Mouse (Mus musculus): ENCODE measurements around the gene Gm6525. TPM values are rescaled to one million over a fixed set of nuclear protein-coding genes. Genes with fewer than 3 reads are reported as not detected.

The Gm6525 gene
- polyA plus RNA-seq, 1 experiment from 2014 or later = 0.76 TPM

DNA sequence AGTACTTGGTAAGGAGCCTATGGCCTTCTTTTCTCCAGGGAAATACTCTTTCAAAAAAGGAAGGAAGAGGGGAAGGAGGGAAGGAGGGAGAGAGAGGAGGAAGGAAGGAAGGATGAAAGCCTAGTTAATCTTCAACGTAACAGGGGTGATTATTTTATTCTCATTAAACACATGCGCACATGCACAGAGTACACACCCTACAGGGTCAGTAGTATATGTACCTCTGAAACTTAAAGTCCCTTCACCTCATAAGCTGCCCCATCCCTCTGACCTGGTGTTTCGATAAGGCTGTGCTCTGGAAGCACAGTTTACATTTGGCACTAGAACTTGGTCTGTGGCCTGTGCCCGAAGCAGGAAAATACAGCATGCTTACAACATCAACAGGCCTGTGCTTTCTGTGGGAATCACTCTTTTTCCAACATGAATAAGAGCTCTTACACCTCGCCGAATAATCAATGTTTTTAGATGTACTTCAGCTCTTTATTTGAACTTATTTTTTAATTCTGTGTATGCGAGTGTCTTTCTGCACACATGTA is 37.5 kb downstream of the Gm6525 start:
- ATAC-seq (ENCODE audit: insufficient read depth, low FRiP score, low TSS enrichment) (no peak), DNase-seq (ENCODE audit: low spot score) (no peak)
- Histone ChIP-seq H3K4me2 (ENCODE audit: low read depth) (no peak overlapping the region), H3K9ac (ENCODE audit: low read length) (no peak overlapping the region), H3K36me3 (ENCODE audit: control insufficient read depth, insufficient read depth, low read length) (peaks cover 5% of the 10 kb centered on the region), H3K4me3 (ENCODE audit: low read depth, low read length) (no peak overlapping the region), H3K27me3 (ENCODE audit: control insufficient read depth, insufficient read depth, low read length) (no peaks in the 10 kb centered on the region), H3K27ac (ENCODE audit: low read depth, low read length) (no peak overlapping the region), H3K4me1 (ENCODE audit: control insufficient read depth, insufficient read depth, low read length) (no peaks in the 10 kb centered on the region; the same call in 1 of the 2 replicates), H3K9me3 (ENCODE audit: control insufficient read depth, low read length) (no peaks in the 10 kb centered on the region)
- 78% methylated on average over 7 of the region's 7 CpGs for WGBS

- ATAC-seq (ENCODE audit: insufficient read depth, low FRiP score, low TSS enrichment) (no peak), DNase-seq (ENCODE audit: low spot score) (no peak)
- Histone ChIP-seq H3K4me3 (ENCODE audit: low read depth, low read length) (no peak overlapping the region), H3K4me1 (ENCODE audit: control insufficient read depth, insufficient read depth, low read length) (peaks cover 17% of the 10 kb centered on the region), H3K27me3 (ENCODE audit: control insufficient read depth, insufficient read depth, low read length) (no peaks in the 10 kb centered on the region), H3K4me2 (ENCODE audit: low read depth) (no peak overlapping the region), H3K27ac (ENCODE audit: low read depth, low read length) (no peak overlapping the region), H3K9me3 (ENCODE audit: control insufficient read depth, low read length) (no peaks in the 10 kb centered on the region), H3K36me3 (ENCODE audit: control insufficient read depth, insufficient read depth, low read length) (peaks cover 2% of the 10 kb centered on the region; the same call in 1 of the 2 replicates), H3K9ac (ENCODE audit: low read length) (no peak overlapping the region)
- 85% methylated on average over 6 of the region's 6 CpGs for WGBS
These were observed 40.6 kb downstream of the Gm6525 start for GRCm38 (mm10) chr3:84214501-84214900.

GRCm38 (mm10) chr3:84215253-84215652 is 41.3 kb downstream of the Gm6525 start:
- no peaks in the 10 kb centered on the region for H3K9me3 ChIP-seq (ENCODE audit: control insufficient read depth, low read length)
- no peaks in the 10 kb centered on the region for H3K27me3 ChIP-seq (ENCODE audit: control insufficient read depth, insufficient read depth, low read length)
- no peak overlapping the region for H3K4me3 ChIP-seq (ENCODE audit: low read depth, low read length)
- H3K9ac ChIP-seq (ENCODE audit: low read length) = no peak overlapping the region
- H3K36me3 ChIP-seq (ENCODE audit: control insufficient read depth, insufficient read depth, low read length) = no peaks in the 10 kb centered on the region
- ATAC-seq (ENCODE audit: insufficient read depth, low FRiP score, low TSS enrichment) (peak; percentile 35; the same call in 1 of the 2 replicates), DNase-seq (ENCODE audit: low spot score) (no peak)
- peaks cover 18% of the 10 kb centered on the region for H3K4me1 ChIP-seq (ENCODE audit: control insufficient read depth, insufficient read depth, low read length)
- WGBS = 58% methylated on average over 9 of the region's 9 CpGs
- no peak overlapping the region for H3K27ac ChIP-seq (ENCODE audit: low read depth, low read length)
- H3K4me2 ChIP-seq (ENCODE audit: low read depth) = no peak overlapping the region

DNA sequence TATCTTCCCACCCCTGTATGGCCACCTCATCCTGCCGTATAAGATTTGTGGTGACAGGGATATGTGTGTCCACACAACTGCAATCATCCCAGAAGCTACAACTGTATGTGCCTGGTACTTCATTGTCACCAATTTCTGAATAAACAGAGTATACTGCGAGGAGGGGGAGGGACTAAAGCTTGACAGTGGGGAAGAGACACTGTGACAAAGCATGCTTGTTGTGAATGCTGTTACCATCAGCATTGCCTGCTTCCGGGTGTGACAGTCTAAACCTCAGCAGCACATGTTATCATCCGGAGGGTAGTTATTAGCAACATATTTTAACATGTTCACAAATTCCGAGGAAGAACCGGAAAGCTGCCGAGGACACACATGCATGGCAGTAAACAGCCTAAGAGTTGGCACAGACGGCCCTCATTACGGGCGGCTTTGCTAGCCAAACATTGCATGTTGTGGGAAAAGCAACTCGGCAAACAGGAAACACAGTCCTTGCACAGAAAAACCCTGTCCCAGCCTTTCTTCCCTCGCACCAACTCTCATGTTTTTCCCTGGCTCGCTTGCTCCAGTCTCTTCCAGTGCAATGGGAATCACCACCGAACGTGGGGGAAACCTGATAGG is 41.9 kb downstream of the Gm6525 start:
- DNase-seq (ENCODE audit: low spot score) (no peak), ATAC-seq (ENCODE audit: insufficient read depth, low FRiP score, low TSS enrichment) (no peak)
- peaks cover 20% of the 10 kb centered on the region for H3K4me1 ChIP-seq (ENCODE audit: control insufficient read depth, insufficient read depth, low read length)
- H3K27ac ChIP-seq (ENCODE audit: low read depth, low read length) = no peak overlapping the region
- no peak overlapping the region for H3K4me2 ChIP-seq (ENCODE audit: low read depth)
- no peak overlapping the region for H3K4me3 ChIP-seq (ENCODE audit: low read depth, low read length)
- no peaks in the 10 kb centered on the region for H3K36me3 ChIP-seq (ENCODE audit: control insufficient read depth, insufficient read depth, low read length)
- no peak overlapping the region for H3K9ac ChIP-seq (ENCODE audit: low read length)
- 82% methylated on average over 15 of the region's 15 CpGs for WGBS
- no peaks in the 10 kb centered on the region for H3K9me3 ChIP-seq (ENCODE audit: control insufficient read depth, low read length)
- no peaks in the 10 kb centered on the region for H3K27me3 ChIP-seq (ENCODE audit: control insufficient read depth, insufficient read depth, low read length)

DNA sequence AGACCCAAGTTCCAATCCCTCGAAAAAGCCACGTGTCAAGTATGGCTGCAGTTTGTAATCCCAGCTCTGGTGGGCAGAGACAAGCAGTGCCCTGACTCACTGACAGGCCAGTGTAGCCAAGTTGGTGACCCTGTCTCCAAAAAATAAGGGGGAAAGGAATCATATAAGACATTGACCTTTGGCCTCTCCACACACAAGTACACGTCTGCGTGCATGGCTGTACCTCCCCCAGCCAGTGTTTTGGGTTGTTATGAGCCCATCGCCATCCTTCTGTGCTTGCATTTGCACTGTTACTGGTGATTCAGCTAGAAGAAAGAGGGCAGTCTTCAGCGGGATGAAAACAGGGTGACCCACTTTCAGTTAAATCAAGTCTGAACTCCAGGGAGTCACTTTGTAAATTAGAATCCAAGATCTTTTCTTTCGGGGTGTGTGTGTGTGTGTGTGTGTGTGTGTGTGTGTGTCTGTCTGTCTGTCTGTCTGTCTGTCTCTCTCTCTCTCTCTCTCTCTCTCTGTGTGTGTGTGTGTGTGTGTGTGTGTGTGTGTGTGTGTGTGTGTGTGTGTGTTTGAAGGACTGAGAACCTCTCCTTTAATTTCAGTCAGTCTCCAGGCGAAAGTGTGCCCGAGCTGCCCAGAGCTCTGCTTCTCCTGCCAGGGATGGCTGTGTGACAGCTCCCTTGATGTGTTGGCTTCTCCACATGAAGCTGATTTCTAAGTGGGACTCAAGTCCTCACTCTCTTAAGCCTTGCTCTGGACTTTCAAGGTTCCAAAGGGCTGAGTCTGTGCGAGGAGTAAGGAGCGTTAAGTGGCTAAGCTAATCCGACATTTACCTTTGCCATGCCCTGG is 43.4 kb downstream of the Gm6525 start:
- Histone ChIP-seq H3K27ac (ENCODE audit: low read depth, low read length) (no peak overlapping the region), H3K36me3 (ENCODE audit: control insufficient read depth, insufficient read depth, low read length) (no peaks in the 10 kb centered on the region), H3K4me2 (ENCODE audit: low read depth) (peak overlapping the region; percentile 70), H3K9me3 (ENCODE audit: control insufficient read depth, low read length) (no peaks in the 10 kb centered on the region), H3K27me3 (ENCODE audit: control insufficient read depth, insufficient read depth, low read length) (no peaks in the 10 kb centered on the region), H3K4me3 (ENCODE audit: low read depth, low read length) (no peak overlapping the region), H3K9ac (ENCODE audit: low read length) (no peak overlapping the region), H3K4me1 (ENCODE audit: control insufficient read depth, insufficient read depth, low read length) (peaks cover 20% of the 10 kb centered on the region)
- no peak for DNase-seq (ENCODE audit: low spot score)
- ATAC-seq (ENCODE audit: insufficient read depth, low FRiP score, low TSS enrichment) = no peak
- WGBS = 56% methylated on average over 12 of the region's 12 CpGs

- Histone ChIP-seq H3K9me3 (ENCODE audit: control insufficient read depth, low read length) (no peaks in the 10 kb centered on the region), H3K4me2 (ENCODE audit: low read depth) (peak overlapping the region; percentile 70), H3K27me3 (ENCODE audit: control insufficient read depth, insufficient read depth, low read length) (no peaks in the 10 kb centered on the region), H3K4me3 (ENCODE audit: low read depth, low read length) (no peak overlapping the region), H3K27ac (ENCODE audit: low read depth, low read length) (no peak overlapping the region), H3K9ac (ENCODE audit: low read length) (peak overlapping the region; percentile 33), H3K36me3 (ENCODE audit: control insufficient read depth, insufficient read depth, low read length) (no peaks in the 10 kb centered on the region), H3K4me1 (ENCODE audit: control insufficient read depth, insufficient read depth, low read length) (peaks cover 20% of the 10 kb centered on the region)
- 53% methylated on average over 4 of the region's 4 CpGs for WGBS
- DNase-seq (ENCODE audit: low spot score) (no peak), ATAC-seq (ENCODE audit: insufficient read depth, low FRiP score, low TSS enrichment) (no peak)
These were observed 44.1 kb downstream of the Gm6525 start for GRCm38 (mm10) chr3:84217961-84218351.

GRCm38 (mm10) chr3:84218498-84218897 is 44.6 kb downstream of the Gm6525 start:
- ATAC-seq (ENCODE audit: insufficient read depth, low FRiP score, low TSS enrichment) (no peak), DNase-seq (ENCODE audit: low spot score) (no peak)
- Histone ChIP-seq H3K4me2 (ENCODE audit: low read depth) (peak overlapping the region; percentile 70), H3K27me3 (ENCODE audit: control insufficient read depth, insufficient read depth, low read length) (no peaks in the 10 kb centered on the region), H3K4me3 (ENCODE audit: low read depth, low read length) (no peak overlapping the region; the same call in 1 of the 2 replicates), H3K9me3 (ENCODE audit: control insufficient read depth, low read length) (no peaks in the 10 kb centered on the region), H3K36me3 (ENCODE audit: control insufficient read depth, insufficient read depth, low read length) (no peaks in the 10 kb centered on the region), H3K4me1 (ENCODE audit: control insufficient read depth, insufficient read depth, low read length) (peaks cover 20% of the 10 kb centered on the region), H3K9ac (ENCODE audit: low read length) (no peak overlapping the region), H3K27ac (ENCODE audit: low read depth, low read length) (no peak overlapping the region)
- WGBS = 46% methylated on average over 2 of the region's 2 CpGs

- Histone ChIP-seq H3K4me1 (ENCODE audit: control insufficient read depth, insufficient read depth, low read length) (peaks cover 20% of the 10 kb centered on the region), H3K9me3 (ENCODE audit: control insufficient read depth, low read length) (no peaks in the 10 kb centered on the region), H3K27me3 (ENCODE audit: control insufficient read depth, insufficient read depth, low read length) (no peaks in the 10 kb centered on the region), H3K9ac (ENCODE audit: low read length) (peak overlapping the region; percentile 2; the same call in 1 of the 2 replicates), H3K4me2 (ENCODE audit: low read depth) (peak overlapping the region; percentile 70), H3K27ac (ENCODE audit: low read depth, low read length) (0 out of 2 replicates have a peak overlapping the region, but pooled peaks have one; percentile 88), H3K4me3 (ENCODE audit: low read depth, low read length) (peak overlapping the region; percentile 50), H3K36me3 (ENCODE audit: control insufficient read depth, insufficient read depth, low read length) (no peaks in the 10 kb centered on the region)
- 18% methylated on average over 2 of the region's 2 CpGs for WGBS
- DNase-seq (ENCODE audit: low spot score) (no peak), ATAC-seq (ENCODE audit: insufficient read depth, low FRiP score, low TSS enrichment) (no peak)
These were observed 45.3 kb downstream of the Gm6525 start for GRCm38 (mm10) chr3:84219166-84219710.
